Mouse (Mus musculus) olfactory bulb, adult 2 months (tissue): ENCODE results near the gene Mob1a. TPM values are rescaled to one million over a fixed set of nuclear protein-coding genes. Genes with fewer than 3 reads are reported as not detected.

ENCODE experiments used
- H3K27ac ChIP-seq: fragments of 200-500 bp; 2 replicates; pipeline ENCODE4 v1.5.1; 2012; ENCODE audit warnings: low read depth, low read length; ENCODE audit not compliant: insufficient read depth
- H3K4me1 ChIP-seq: fragments of 200-500 bp; 2 replicates; pipeline ENCODE4 v1.6.1; 2012; ENCODE audit warnings: low read length; ENCODE audit not compliant: control insufficient read depth, insufficient read depth
- H3K4me3 ChIP-seq: fragments of 200-500 bp; 2 replicates; pipeline ENCODE4 v1.5.1; 2012; ENCODE audit warnings: mild to moderate bottlenecking, low read depth, low read length, moderate library complexity; ENCODE audit not compliant: insufficient read depth
- CTCF ChIP-seq: fragments of 200-500 bp; IDR thresholded peaks from 2 replicates; pipeline ENCODE4 v1.5.1; 2012; ENCODE audit warnings: low read depth, mild to moderate bottlenecking, low read length, moderate library complexity; ENCODE audit not compliant: insufficient read depth
- POLR2A ChIP-seq: fragments of 200-500 bp; IDR thresholded peaks from 2 replicates; pipeline ENCODE4 v1.6.1; 2012; ENCODE audit warnings: mild to moderate bottlenecking, low read depth, low read length, moderate library complexity; ENCODE audit not compliant: insufficient read depth
- WGBS: fragments of 180-500 bp; shearing (Covaris S2); methylation state at CpG from one replicate; pipeline ENCODE4 v1.1.7; 2018; 5-methylcytosine and 5-hydroxymethylcytosine counted together
- polyA plus RNA-seq: library from polyadenylated mRNA; stranded (reverse); fragments of >200 nt; gene quantifications from 2 replicates; pipeline ENCODE4 v1.2.4, GENCODE M21; 2012; ENCODE audit warnings: low replicate concordance; ENCODE audit not compliant: missing spikeins, insufficient read depth, insufficient read length

The Mob1a gene
- polyA plus RNA-seq, 1 experiment, result not detected

GRCm38 (mm10) chr6:83312021-83312420 lies 13.8 kb upstream of the Mob1a start:
- no peak for TF ChIP-seq POLR2A
- TF ChIP-seq CTCF, result no peak

DNA sequence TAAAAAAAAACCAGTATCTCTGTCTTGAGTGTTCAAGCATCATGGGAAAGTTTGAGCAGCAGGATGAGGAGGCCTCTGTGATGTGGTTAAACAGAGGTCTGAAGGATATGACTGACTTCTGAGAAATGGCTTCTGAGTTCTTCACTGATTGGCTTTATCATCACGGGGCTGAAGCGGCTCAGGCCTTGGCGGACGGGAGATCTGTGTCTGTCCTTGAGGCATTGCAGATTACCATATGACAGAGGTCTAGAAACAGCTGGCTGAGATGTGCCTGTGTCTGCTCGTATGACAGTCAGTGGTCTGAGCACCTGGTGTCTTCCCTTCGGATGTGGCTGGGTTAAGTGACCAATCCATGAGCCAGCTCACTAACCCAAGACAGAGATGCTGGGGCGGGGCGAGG lies 13.3 kb upstream of the Mob1a start:
- Histone ChIP-seq H3K4me3 (no peak overlapping the region), H3K27ac (no peak overlapping the region), H3K4me1 (peaks cover 6% of the 10 kb centered on the region)
- TF ChIP-seq POLR2A (no peak), CTCF (no peak)
- 92% methylated on average over 8 of the region's 8 CpGs for WGBS

More at GRCm38 (mm10) chr6:83312021-83312420, 13.8 kb upstream of the Mob1a start:
- Histone ChIP-seq H3K4me3 (no peak overlapping the region), H3K27ac (no peak overlapping the region), H3K4me1 (peaks cover 6% of the 10 kb centered on the region)
- WGBS, result 96% methylated on average over 7 of the region's 7 CpGs

DNA sequence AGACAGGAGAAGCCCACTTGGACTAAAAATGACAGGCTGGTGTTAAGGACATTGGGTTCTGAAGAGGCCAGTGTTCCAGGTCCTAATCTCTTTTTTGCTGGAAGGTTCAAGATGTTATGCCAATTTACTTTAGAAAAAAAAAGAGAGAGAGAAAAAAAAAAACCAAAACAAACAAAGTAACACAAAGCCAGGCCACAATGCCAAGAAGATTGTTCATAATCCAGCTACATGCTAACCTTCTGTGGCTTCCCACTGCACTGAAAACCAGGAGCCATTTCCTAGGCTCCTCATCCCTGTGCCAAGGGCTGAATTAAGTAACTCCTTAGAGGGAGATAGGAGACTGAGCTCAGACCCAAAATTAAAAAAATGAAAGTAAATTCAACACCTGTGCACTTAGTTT lies 10.5 kb upstream of the Mob1a start:
- Histone ChIP-seq H3K27ac (no peak overlapping the region), H3K4me1 (peaks cover 6% of the 10 kb centered on the region), H3K4me3 (no peak overlapping the region)
- TF ChIP-seq CTCF (no peak), POLR2A (no peak)

DNA sequence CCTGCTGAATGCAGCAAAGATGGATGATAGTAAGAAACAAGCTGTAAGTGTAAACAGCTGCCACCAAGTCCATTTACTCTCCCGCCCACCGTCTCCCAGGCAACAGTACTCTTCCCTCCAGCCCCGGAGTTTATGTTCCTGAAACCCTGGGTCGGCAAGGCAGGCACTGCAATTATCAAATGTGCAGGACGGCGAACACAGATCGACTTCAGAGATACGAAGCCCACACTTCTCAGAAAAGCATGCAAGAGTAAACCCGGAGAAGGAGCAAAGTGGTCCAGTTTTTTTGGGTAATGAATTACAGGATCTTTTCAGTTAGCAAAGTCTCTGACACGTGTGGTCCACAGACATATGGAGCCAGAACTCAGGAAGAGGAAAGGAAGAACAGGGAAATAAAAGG lies 9.8 kb upstream of the Mob1a start:
- TF ChIP-seq POLR2A (no peak), CTCF (no peak)
- no peak overlapping the region for H3K27ac ChIP-seq
- H3K4me1 ChIP-seq, result peaks cover 6% of the 10 kb centered on the region
- peak overlapping the region; percentile 23; the same call in 1 of the 2 replicates for H3K4me3 ChIP-seq
- 5% methylated on average over 10 of the region's 10 CpGs for WGBS

- Histone ChIP-seq H3K4me3 (peak overlapping the region; percentile 83), H3K27ac (peak overlapping the region; percentile 35; the same call in 1 of the 2 replicates), H3K4me1 (peaks cover 6% of the 10 kb centered on the region)
- TF ChIP-seq POLR2A (peak; percentile 46; the same call in 1 of the 2 replicates), CTCF (peak; percentile 93)
- under 1% methylated on average over 52 of the region's 52 CpGs for WGBS
These were observed 8.6 kb upstream of the Mob1a start for GRCm38 (mm10) chr6:83317108-83317741.

DNA sequence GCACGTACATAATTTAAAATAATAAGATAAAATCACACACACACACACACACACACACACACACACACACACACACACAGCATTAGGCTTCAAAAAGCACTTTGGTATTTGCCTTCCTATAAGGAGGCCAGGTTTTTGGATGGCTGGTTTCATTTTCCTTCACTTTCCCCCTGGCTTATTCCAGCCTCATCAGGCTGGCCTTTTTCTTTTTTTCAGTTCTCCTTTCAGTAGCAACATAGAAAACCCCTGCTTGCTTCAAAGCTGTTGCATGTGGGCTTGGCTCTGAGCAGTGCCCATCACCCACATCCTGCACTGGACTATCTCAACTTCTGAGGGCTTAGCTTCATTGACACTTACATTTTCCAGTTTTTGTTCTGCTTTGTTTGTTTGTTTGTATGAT lies 3.9 kb upstream of the Mob1a start:
- 35% methylated on average over 1 of the region's 1 CpGs for WGBS
- no peak overlapping the region for H3K27ac ChIP-seq
- TF ChIP-seq CTCF, result no peak
- no peak for TF ChIP-seq POLR2A
- no peak overlapping the region for H3K4me3 ChIP-seq
- H3K4me1 ChIP-seq, result peaks cover under 1% of the 10 kb centered on the region

DNA sequence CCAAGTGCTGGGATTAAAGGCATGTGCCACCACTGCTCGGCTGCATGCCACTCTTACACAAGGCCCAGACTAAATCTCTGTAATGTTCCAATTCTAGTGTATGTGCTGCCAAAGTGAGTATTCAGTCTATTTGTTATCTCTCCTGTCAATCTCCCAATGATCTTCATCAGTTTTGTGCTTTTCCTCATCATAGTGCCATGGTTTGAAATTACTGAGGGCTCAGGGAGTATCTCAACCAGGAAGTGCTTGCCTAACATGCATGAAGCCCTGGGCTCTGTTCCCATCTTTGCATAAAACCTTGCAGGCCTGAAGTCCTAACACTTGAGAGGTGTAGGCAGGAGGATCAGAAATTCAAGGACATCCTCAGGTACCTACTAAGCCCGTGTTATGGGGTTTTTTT lies 3.0 kb upstream of the Mob1a start:
- TF ChIP-seq CTCF (no peak), POLR2A (no peak)
- no peaks in the 10 kb centered on the region for H3K4me1 ChIP-seq
- no peak overlapping the region for H3K27ac ChIP-seq
- no peak overlapping the region for H3K4me3 ChIP-seq
- WGBS, result 61% methylated on average over 2 of the region's 2 CpGs

GRCm38 (mm10) chr6:83323652-83324419 lies 2.0 kb upstream of the Mob1a start:
- H3K4me1 ChIP-seq, result no peaks in the 10 kb centered on the region
- TF ChIP-seq POLR2A (no peak), CTCF (no peak)
- H3K27ac ChIP-seq, result no peak overlapping the region
- H3K4me3 ChIP-seq, result no peak overlapping the region
- WGBS, result 88% methylated on average over 8 of the region's 8 CpGs

GRCm38 (mm10) chr6:83326394-83326736 lies 549 bp downstream of the Mob1a start:
- no peak overlapping the region for H3K27ac ChIP-seq
- 4% methylated on average over 6 of the region's 6 CpGs for WGBS
- no peaks in the 10 kb centered on the region for H3K4me1 ChIP-seq
- peak overlapping the region; percentile 83 for H3K4me3 ChIP-seq
- TF ChIP-seq POLR2A (no peak), CTCF (no peak)
